Mouse (Mus musculus) adrenal gland, postnatal 36 days (tissue): ENCODE measurements around the gene Zkscan1. TPM values are rescaled to one million over a fixed set of nuclear protein-coding genes. Genes with fewer than 3 reads are reported as not detected.

ENCODE experiments used
- DNase-seq, 2 experiments: peaks; one replicate each; pipeline ENCODE4 v3.0.0; 2021; ENCODE audit warnings: mixed read lengths in 1 of 2
- total RNA-seq, 2 experiments: library from RNA; stranded (reverse); gene quantifications; 2 replicates each; pipeline ENCODE4 v1.2.3; 2021

The Zkscan1 gene
- total RNA-seq, 2 experiments from 2014 or later, result 36.3 to 41.9 TPM

DNA sequence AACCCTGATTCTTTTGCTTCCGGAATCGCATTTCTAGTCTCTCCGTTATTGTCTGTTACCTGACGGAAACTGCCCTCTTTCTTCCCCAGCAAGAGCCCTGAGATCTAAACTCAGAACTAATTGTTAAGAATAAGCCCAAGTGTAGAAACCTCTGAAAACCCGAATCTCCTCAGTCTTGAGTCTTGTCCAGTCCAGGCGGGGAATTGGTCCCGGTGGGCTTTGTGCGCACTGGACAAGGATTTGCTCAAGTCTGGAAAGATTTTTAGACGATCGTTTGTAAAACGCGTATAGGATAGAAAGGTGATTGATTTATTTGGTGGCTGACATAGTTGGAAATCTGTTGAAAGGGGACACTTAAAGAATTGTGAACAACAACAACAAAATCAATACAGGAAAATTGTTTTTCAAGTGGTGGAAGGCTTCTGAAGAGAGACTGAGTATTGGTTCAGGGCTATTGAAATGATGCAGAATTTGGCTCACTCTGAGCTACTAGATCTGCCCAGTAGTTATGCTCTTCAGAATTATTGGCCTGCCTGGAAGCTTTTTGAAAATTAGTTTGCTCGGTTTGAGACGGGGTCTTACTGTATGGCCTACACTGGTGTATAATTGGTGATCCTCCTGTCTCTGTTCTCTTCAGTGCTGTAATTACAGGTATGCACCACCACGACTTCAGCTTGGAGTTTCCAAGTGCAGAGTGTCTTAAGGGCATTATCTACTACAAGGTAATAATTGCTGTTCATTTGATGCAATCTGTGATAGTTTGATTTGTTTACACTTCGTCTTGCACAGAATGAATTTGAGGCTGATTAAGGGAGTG, 32.5 kb downstream of the Zkscan1 start:
- DNase-seq, result no peak

DNA sequence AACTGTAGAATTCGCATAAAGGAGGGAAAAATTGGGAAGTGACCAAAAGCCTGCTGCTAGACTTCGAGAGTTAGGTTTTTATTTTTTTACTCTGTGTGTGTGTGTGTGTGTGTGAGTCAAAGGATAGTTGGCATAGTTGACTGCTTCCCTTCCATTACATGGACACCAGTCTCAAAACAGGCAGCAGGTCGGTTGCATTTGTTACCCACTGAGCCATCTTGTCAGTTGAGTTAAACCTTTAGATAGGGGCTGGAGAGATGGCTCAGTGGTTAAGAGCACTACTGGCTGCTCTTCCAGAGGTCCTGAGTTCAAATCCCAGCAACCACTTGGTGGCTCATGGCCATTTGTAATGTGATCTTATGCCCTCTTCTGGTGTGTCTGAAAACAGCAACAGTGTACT, 33.2 kb downstream of the Zkscan1 start:
- DNase-seq, result no peak

DNA sequence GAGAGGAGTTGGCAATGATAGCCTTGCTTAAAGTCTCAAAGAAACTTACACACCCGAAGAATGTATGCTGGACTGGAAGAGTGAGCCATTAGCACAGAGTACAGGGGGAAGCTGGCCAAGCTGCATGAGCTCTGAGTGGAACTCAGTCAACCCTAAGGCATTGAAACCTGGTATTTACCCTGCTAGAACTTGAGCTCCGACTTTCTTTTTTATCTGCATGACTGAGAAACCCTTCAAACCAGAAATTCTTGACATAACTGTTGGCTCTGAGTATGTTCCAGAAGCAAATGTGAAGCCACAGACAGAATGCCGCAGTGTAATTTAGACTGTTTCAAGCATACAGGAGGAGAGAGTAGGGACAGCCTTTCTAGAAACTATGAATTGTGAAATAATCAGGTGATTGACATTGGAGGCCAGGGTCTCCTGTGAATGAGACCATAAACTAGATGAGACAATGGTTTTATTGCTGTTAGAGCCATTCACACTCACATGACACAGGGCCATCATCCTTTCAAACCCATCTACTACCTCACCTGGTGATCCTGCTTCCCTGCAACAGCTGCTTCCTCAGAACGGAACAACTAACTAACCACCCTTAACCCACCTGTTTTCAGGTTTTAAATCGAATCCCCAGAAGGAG, 47.7 kb downstream of the Zkscan1 start:
- no peak for DNase-seq

DNA sequence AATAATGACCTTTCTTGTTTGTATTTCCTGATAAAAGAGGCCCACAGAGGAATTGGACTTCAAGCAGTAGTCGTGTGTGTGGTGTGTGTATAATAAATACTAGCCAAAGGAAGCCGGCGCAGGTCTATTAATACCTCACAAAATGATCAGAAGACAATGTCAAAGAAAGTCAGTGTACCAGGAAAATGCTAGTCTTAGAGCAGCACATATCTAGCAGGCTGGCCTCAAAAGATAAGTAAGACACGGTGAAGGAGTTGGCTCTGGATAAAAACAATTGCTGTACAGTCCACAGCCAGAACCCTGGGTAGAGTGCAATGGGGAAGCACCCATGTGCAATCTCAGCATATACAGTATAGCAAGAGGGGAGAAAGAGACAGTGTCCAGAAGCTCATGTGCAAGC, 52.4 kb downstream of the Zkscan1 start:
- no peak for DNase-seq

DNA sequence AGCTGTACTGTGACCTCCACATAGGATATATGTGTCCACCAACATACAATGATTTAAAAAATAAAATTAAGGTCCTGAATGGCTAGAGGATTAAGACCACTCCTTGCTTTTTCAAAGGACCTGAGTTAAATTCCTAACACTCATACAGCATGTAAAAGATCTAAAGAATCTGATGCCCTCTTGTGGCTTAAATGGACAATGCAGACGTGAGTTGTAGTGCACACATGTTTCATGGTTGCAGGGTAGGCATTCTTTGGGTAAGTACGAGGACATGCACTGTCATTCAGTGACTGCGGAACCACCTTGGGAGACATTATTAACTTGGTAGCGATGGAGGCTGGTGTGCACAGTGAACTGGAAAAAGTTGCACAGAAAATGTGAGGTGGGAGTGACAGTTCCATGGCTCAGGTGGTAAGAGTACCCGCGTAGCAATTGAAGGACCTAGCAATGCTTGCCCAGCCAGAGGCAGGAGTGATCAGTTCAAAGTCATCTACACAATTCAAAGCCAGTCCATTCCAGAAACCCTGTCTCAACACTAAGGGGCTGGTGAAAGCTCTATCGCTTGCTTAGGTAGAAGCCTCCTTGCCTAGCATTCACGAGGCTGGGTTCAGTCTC, 53.2 kb downstream of the Zkscan1 start:
- DNase-seq, result peak in 1 of 2 experiments; percentile 46

DNA sequence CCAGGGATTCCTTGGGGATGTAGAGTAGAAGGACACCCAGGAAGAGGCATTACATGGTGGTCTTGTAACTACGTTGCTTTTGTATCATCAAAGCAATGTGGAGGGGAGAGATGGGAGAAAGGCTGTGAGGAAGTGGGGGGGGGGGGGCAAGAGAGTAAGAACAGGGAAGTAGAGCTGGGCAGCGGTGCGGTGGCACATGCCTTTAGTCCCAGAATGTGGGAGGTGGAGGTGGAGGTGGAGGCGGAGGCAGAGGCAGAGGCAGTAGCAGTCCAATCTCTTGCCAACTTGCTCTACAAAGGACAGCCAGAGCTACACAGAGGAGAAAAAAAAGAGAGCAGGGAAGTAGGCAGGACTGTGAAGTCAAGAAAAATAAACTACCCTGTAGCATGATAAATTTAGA, 53.7 kb downstream of the Zkscan1 start:
- DNase-seq, result no peak

DNA sequence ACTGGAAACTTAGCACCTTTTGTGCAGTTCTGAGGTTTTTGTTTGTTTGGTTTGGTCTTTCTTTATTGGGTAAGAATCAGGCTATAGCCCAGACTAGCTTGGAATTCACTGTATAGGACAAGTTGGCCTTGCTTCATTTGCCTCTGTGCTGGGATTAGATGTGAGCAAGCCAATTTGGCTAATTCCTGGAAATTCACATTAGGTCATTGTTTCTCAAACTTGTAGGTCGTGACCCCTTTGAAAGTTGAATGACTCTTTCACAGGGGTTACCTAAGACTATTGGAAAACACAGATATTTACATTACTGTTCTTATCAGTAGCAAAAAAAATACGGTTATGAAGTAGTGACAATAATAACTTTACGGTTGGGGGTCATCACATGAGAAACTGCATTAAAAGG, 69.5 kb downstream of the Zkscan1 start:
- no peak for DNase-seq

DNA sequence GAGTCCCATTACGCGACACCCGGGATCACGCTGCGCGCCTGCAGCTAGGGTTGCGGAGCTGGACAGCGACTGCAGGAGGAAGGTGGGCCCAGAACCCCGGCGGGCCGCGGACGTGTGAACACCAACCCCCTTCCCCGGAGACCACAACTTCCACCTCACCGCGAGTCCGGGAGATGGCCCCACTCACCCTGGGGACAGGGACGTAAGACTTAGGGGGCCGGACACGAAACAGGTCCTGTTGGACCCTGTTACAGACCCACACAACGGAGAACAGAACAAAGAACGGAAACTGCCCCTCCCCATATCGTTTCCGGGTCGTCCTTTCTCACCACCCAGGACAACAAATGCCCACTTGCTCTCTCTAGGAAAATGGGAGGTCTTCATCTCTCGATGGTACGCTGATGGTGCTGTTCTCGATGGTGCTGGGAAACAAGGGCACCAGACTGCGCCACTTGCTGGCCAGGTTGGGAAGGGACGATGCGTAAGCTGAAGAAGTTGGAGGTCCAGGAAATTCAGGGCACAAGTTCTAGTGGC, 70.6 kb downstream of the Zkscan1 start, which contains the start of gene Zfp113:
Gene Zfp113 (minus strand): TSS at position 302 of the 534 bp plus-strand sequence.
- DNase-seq, result peak; percentile 87 to 90

Other genes with a start within 250 kb of the Zkscan1 start
- 1 to 10 TPM; 2.4 to 3.9 TPM for gene Pilra, start 248.8 kb upstream of the Zkscan1 start, total RNA-seq
- 1 to 10 TPM; 1.3 to 1.5 TPM for gene Pilrb1, start 227.0 kb upstream of the Zkscan1 start, total RNA-seq
- gene Pilrb2, start 213.3 kb upstream of the Zkscan1 start, total RNA-seq, result 1 to 10 TPM in 1 of 2 experiments, under 1 TPM in 1; 0.76 to 1.4 TPM
- gene Cyp3a13, start 163.5 kb upstream of the Zkscan1 start, total RNA-seq, result under 1 TPM; 0.13 to 0.33 TPM
- gene Gjc3, start 122.0 kb upstream of the Zkscan1 start, total RNA-seq, result under 1 TPM; 0.13 to 0.36 TPM
- gene Azgp1, start 103.6 kb upstream of the Zkscan1 start, total RNA-seq, result under 1 TPM; 0.49 to 0.79 TPM
- gene Smok3a, start 63.8 kb upstream of the Zkscan1 start, total RNA-seq, result not detected
- not detected for gene Smok3b, start 63.7 kb upstream of the Zkscan1 start, total RNA-seq
- gene Smok3c, start 31.9 kb upstream of the Zkscan1 start, total RNA-seq, result not detected
- gene Zscan21, start 31.8 kb downstream of the Zkscan1 start, total RNA-seq, result 10 to 100 TPM; 15.2 to 16.9 TPM
- gene Zfp113, start 70.7 kb downstream of the Zkscan1 start, total RNA-seq, result 10 to 100 TPM; 11.7 to 12.4 TPM
- 100 to 1,000 TPM; 143 to 152 TPM for gene Cops6, start 76.0 kb downstream of the Zkscan1 start, total RNA-seq
- gene Ap4m1, start 86.9 kb downstream of the Zkscan1 start, total RNA-seq, result 10 to 100 TPM; 19.1 to 19.7 TPM
- gene Mcm7, start 87.3 kb downstream of the Zkscan1 start, total RNA-seq, result 10 to 100 TPM; 33.0 to 34.5 TPM
- gene Taf6, start 102.4 kb downstream of the Zkscan1 start, total RNA-seq, result 10 to 100 TPM; 41.2 to 47.5 TPM
- 10 to 100 TPM; 21.5 to 24.7 TPM for gene Cnpy4, start 102.4 kb downstream of the Zkscan1 start, total RNA-seq
- 1 to 10 TPM; 8.5 to 9.2 TPM for gene Mblac1, start 109.2 kb downstream of the Zkscan1 start, total RNA-seq
- gene Nxpe5, start 140.8 kb downstream of the Zkscan1 start, total RNA-seq, result under 1 TPM; 0.26 to 0.43 TPM
- 10 to 100 TPM; 76.3 to 99.9 TPM for gene Lamtor4, start 170.4 kb downstream of the Zkscan1 start, total RNA-seq
- gene BC037034, start 178.9 kb downstream of the Zkscan1 start, total RNA-seq, result 10 to 100 TPM; 20.6 to 30.4 TPM
- gene Gal3st4, start 187.8 kb downstream of the Zkscan1 start, total RNA-seq, result under 1 TPM in 1 of 2 experiments, not detected in 1; 0.17 TPM
- not detected for gene Gm43720, start 194.9 kb downstream of the Zkscan1 start, total RNA-seq
- under 1 TPM; 0.26 to 0.36 TPM for gene Gpc2, start 194.9 kb downstream of the Zkscan1 start, total RNA-seq
- not detected for gene Stag3, start 195.2 kb downstream of the Zkscan1 start, total RNA-seq